Mouse (Mus musculus): ENCODE results near the gene Ak3. TPM values are rescaled to one million over a fixed set of nuclear protein-coding genes. Genes with fewer than 3 reads are reported as not detected.

The Ak3 gene
- polyA plus RNA-seq, 1 experiment: 39.0 TPM

- DNase-seq (ENCODE audit: low read depth): peak; percentile 98
Measured at GRCm38 (mm10) chr19:28990194-28990589, 57.6 kb downstream of the Ak3 start, which contains the start of gene Cdc37l1. Cdc37l1 (plus strand) TSS chr19:28990352.

GRCm38 (mm10) chr19:28989515-28989914 lies 58.2 kb downstream of the Ak3 start:
- TF ChIP-seq POLR2A (IDR thresholded peaks at IDR 0.05; ENCODE audit: borderline replicate concordance, extremely low read depth, insufficient read depth, insufficient read length, poor library complexity, severe bottlenecking): no peak
- DNase-seq (ENCODE audit: low read depth): no peak

More at GRCm38 (mm10) chr19:28990194-28990589, 57.6 kb downstream of the Ak3 start, which contains the start of gene Cdc37l1:
- TF ChIP-seq CTCF (IDR thresholded peaks at IDR 0.05; ENCODE audit: borderline replicate concordance, extremely low read depth, insufficient read depth, insufficient read length) (no peak), POLR2A (IDR thresholded peaks at IDR 0.05; ENCODE audit: borderline replicate concordance, extremely low read depth, insufficient read depth, insufficient read length, poor library complexity, severe bottlenecking) (peak; percentile 79)

GRCm38 (mm10) chr19:28982617-28983016 lies 65.1 kb downstream of the Ak3 start:
- DNase-seq (ENCODE audit: low read depth): no peak
- TF ChIP-seq POLR2A (IDR thresholded peaks at IDR 0.05; ENCODE audit: borderline replicate concordance, extremely low read depth, insufficient read depth, insufficient read length, poor library complexity, severe bottlenecking) (no peak), CTCF (IDR thresholded peaks at IDR 0.05; ENCODE audit: borderline replicate concordance, extremely low read depth, insufficient read depth, insufficient read length) (no peak)

- TF ChIP-seq POLR2A (IDR thresholded peaks at IDR 0.05; ENCODE audit: borderline replicate concordance, extremely low read depth, insufficient read depth, insufficient read length, poor library complexity, severe bottlenecking) (no peak), CTCF (IDR thresholded peaks at IDR 0.05; ENCODE audit: borderline replicate concordance, extremely low read depth, insufficient read depth, insufficient read length) (peak; percentile 80)
- DNase-seq (ENCODE audit: low read depth): peak; percentile 85
Measured at GRCm38 (mm10) chr19:28974862-28975611, 72.7 kb downstream of the Ak3 start.

Other genes starting within 250 kb of the Ak3 start
- gene Slc1a1, start 212.9 kb downstream of the Ak3 start, polyA plus RNA-seq (2012; rRNA removed): 15.0 and 22.2 TPM in 2 replicates
- gene Plpp6, start 84.0 kb downstream of the Ak3 start, polyA plus RNA-seq (2012; rRNA removed): 7.9 and 10.4 TPM in 2 replicates
- gene 4430402I18Rik, start 80.2 kb downstream of the Ak3 start, polyA plus RNA-seq (2012; rRNA removed): 0.74 and 0.90 TPM in 2 replicates
- gene Cdc37l1, start 57.6 kb downstream of the Ak3 start, polyA plus RNA-seq (2012; rRNA removed): 44.0 and 46.5 TPM in 2 replicates
- 17.6 and 18.0 TPM in 2 replicates for gene Rcl1, start 53.4 kb upstream of the Ak3 start, polyA plus RNA-seq (2012; rRNA removed)
- 27.3 and 29.5 TPM in 2 replicates for gene Jak2, start 203.9 kb upstream of the Ak3 start, polyA plus RNA-seq (2012; rRNA removed)

Measured in brain, embryonic 14.5 days (tissue).